Mouse (Mus musculus): ENCODE data around the gene Gstt3. TPM values are rescaled to one million over a fixed set of nuclear protein-coding genes. Genes with fewer than 3 reads are reported as not detected.

Gstt3 gene
- total RNA-seq, 2 experiments from 2014 or later = 1.5 to 1.7 TPM

GRCm38 (mm10) chr10:75740866-75741265 lies 40.3 kb downstream of the Gstt3 start:
- intact Hi-C loops (cut with DNase I) = loop anchor here (5.0 kb wide), 1 partner anchor 211 kb away; the partner anchor contains the start of gene Gm5134
- no peak for DNase-seq (ENCODE audit: low spot score in 2 of 2)

GRCm38 (mm10) chr10:75725449-75725848 lies 55.8 kb downstream of the Gstt3 start:
- intact Hi-C loops (cut with DNase I) = no loop called here
- DNase-seq (ENCODE audit: low spot score in 2 of 2) = no peak

Other genes with a start within 250 kb of the Gstt3 start
- gene Lrrc75b, start 221.1 kb downstream of the Gstt3 start, total RNA-seq (2021) = 10 to 100 TPM; 10.0 to 11.4 TPM
- gene Ggt1, start 219.8 kb downstream of the Gstt3 start, total RNA-seq (2021) = 1 to 10 TPM; 1.5 to 1.6 TPM
- gene Ggt5, start 192.1 kb downstream of the Gstt3 start, total RNA-seq (2021) = 1 to 10 TPM; 4.4 to 4.5 TPM
- gene Susd2, start 137.4 kb downstream of the Gstt3 start, total RNA-seq (2021) = 1 to 10 TPM; 4.3 to 4.8 TPM
- gene Cabin1, start 17.1 kb downstream of the Gstt3 start, total RNA-seq (2021) = 10 to 100 TPM; 79.8 to 82.9 TPM
- 10 to 100 TPM; 32.8 to 40.5 TPM for gene Ddt, start 8.0 kb downstream of the Gstt3 start, total RNA-seq (2021)
- gene Gm20441, start 460 bp downstream of the Gstt3 start, total RNA-seq (2021) = not detected
- 1 to 10 TPM; 3.0 to 4.7 TPM for gene Gstt1, start 17.2 kb upstream of the Gstt3 start, total RNA-seq (2021)
- not detected for gene Gstt4, start 41.1 kb upstream of the Gstt3 start, total RNA-seq (2021)
- gene Gstt2, start 56.0 kb upstream of the Gstt3 start, total RNA-seq (2021) = 1 to 10 TPM; 4.1 to 4.5 TPM
- 100 to 1,000 TPM; 690 to 714 TPM for gene Mif, start 78.8 kb upstream of the Gstt3 start, total RNA-seq (2021)
- gene Derl3, start 112.0 kb upstream of the Gstt3 start, total RNA-seq (2021) = 1 to 10 TPM; 1.9 to 2.6 TPM
- 10 to 100 TPM; 77.4 to 83.2 TPM for gene Smarcb1, start 140.2 kb upstream of the Gstt3 start, total RNA-seq (2021)
- 100 to 1,000 TPM; 260 to 285 TPM for gene Chchd10, start 151.7 kb upstream of the Gstt3 start, total RNA-seq (2021)
- gene Mmp11, start 155.1 kb upstream of the Gstt3 start, total RNA-seq (2021) = 1 to 10 TPM; 1.7 to 2.3 TPM
- gene Gm867, start 159.3 kb upstream of the Gstt3 start, total RNA-seq (2021) = not detected
- gene Vpreb3, start 161.6 kb upstream of the Gstt3 start, total RNA-seq (2021) = not detected
- not detected for gene Gm5134, start 173.1 kb upstream of the Gstt3 start, total RNA-seq (2021)

Data from left cerebral cortex, postnatal 14 days (tissue).